Comparison of ENCODE assay signal across 8 mouse cellular contexts in the genomic region with DNA sequence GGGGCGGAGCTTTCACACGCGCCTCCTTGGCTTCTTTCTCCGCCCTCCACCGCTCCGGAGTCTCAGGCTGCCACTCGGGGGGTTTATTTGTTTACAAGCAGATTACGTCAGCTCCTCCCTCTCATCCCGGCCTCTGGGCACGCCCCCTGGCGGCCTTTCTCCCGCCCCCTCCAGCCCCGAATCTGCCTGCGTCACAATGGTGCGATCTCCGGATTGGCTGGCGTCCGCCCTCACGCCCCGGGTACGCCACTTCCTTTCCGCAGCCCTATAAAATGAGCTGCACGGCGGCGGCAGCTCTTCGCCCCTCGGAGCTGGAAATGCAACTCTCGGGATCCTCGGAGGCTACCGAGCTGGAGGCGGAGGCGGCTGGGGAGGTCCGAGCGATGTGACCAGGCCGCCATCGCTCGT. TPM values are rescaled to one million over a fixed set of nuclear protein-coding genes. Genes with fewer than 3 reads are reported as not detected.
DNase-seq lines count a peak whose midpoint lies in the region; ATAC-seq and TF ChIP-seq lines count a peak whose summit lies in the region.

A gene (plus strand): TSS at position 298 of the 408 bp plus-strand sequence.

- peak within 1 kb of the TSS; percentile 75 for H3K4me3 ChIP-seq in hindbrain, embryonic 10.5 days
- H3K4me3 ChIP-seq in lung, postnatal 0 days (ENCODE audit: low read depth, low read length) = peak within 1 kb of the TSS; percentile 100

- H3K4me2 ChIP-seq in lung, postnatal 0 days (replicated peaks; ENCODE audit: low read depth, low read length) = peak within 1 kb of the TSS; percentile 67

- under 1% methylated on average over 37 of the region's 37 CpGs for WGBS in hindbrain, embryonic 10.5 days
- WGBS in lung, postnatal 0 days = under 1% methylated on average over 32 of the region's 37 CpGs

- no peak for TF ChIP-seq EP300 in lung, postnatal 0 days (IDR thresholded peaks at IDR 0.05)

- H3K9me3 ChIP-seq in hindbrain, embryonic 10.5 days = no peaks in the 10 kb centered on the region
- no peaks in the 10 kb centered on the region for H3K9me3 ChIP-seq in lung, postnatal 0 days (ENCODE audit: low read length)

- DNase-seq in MN1 (ENCODE audit: low spot score) = peak; percentile 100
- DNase-seq in cerebellum, adult 9-10 months = peak; percentile 100
- peak; percentile 100 for DNase-seq in hindbrain, embryonic 10.5 days (ENCODE audit: low spot score)
- DNase-seq in layer of hippocampus, adult 9-11 months = peak; percentile 99
- peak; percentile 100 for DNase-seq in lung, postnatal 0 days (ENCODE audit: low spot score)
- DNase-seq in ovary, postnatal 14 days (ENCODE audit: low spot score) = peak; percentile 99
- peak; percentile 100 for DNase-seq in thymus, postnatal 14 days

- H3K4me1 ChIP-seq in hindbrain, embryonic 10.5 days (replicated peaks) = peaks cover 27% of the 10 kb centered on the region
- H3K4me1 ChIP-seq in lung, postnatal 0 days (ENCODE audit: insufficient read depth, low read depth, low read length) = no peaks in the 10 kb centered on the region; the same call in 1 of the 2 replicates

- peak within 1 kb of the TSS; percentile 99 for H3K9ac ChIP-seq in lung, postnatal 0 days (replicated peaks; ENCODE audit: low read depth)

- peaks cover 21% of the 10 kb centered on the region for H3K36me3 ChIP-seq in hindbrain, embryonic 10.5 days
- H3K36me3 ChIP-seq in lung, postnatal 0 days (ENCODE audit: insufficient read depth, low read length) = peaks cover 5% of the 10 kb centered on the region; the same call in 1 of the 2 replicates

- H3K27ac ChIP-seq in hindbrain, embryonic 10.5 days = peak within 1 kb of the TSS; percentile 95
- H3K27ac ChIP-seq in lung, postnatal 0 days (ENCODE audit: low read length) = peak within 1 kb of the TSS; percentile 97

- H3K27me3 ChIP-seq in hindbrain, embryonic 10.5 days (ENCODE audit: insufficient read depth, poor library complexity, severe bottlenecking) = no peaks in the 10 kb centered on the region
- no peaks in the 10 kb centered on the region for H3K27me3 ChIP-seq in lung, postnatal 0 days (replicated peaks; ENCODE audit: insufficient read depth, low read length)

- ATAC-seq in frontal cortex, adult (ENCODE audit: low TSS enrichment) = peak; percentile 91
- peak; percentile 95 for ATAC-seq in lung, postnatal 0 days

- TF ChIP-seq CTCF in lung, postnatal 0 days (IDR thresholded peaks at IDR 0.05) = peak; percentile 62

RNA-seq across cellular contexts. Expression of the gene that starts here (rescaled TPM):
- 34.9 and 43.8 TPM in 2 replicates for polyA plus RNA-seq in hindbrain, embryonic 10.5 days (2016; fragmentation: Nextera tagmentation; extraction: Ambion mirVana)
- polyA plus RNA-seq in lung, postnatal 0 days (2015; fragmentation: Nextera tagmentation; extraction: Ambion mirVana) = 72.3 and 78.1 TPM in 2 replicates

Comparison
In these comparisons a context has a peak if more than half of its experiments do, and no peak if none do; other contexts are left out.
1. Peak in every context shown above with its lines: DNase-seq, ATAC-seq, H3K4me3 ChIP-seq and H3K27ac ChIP-seq.